Mouse (Mus musculus): ENCODE data around the gene Aasdhppt. TPM values are rescaled to one million over a fixed set of nuclear protein-coding genes. Genes with fewer than 3 reads are reported as not detected.
A peak's percentile ranks its signal among the peaks of the same experiment; 100 is the strongest.

The Aasdhppt gene
- polyA plus RNA-seq, 1 experiment from 2014 or later, result 32.0 TPM

GRCm38 (mm10) chr9:4260746-4261090 is 48.6 kb downstream of the Aasdhppt start:
- WGBS, result 67% methylated on average over 12 of the region's 12 CpGs
- no peaks in the 10 kb centered on the region for H3K36me3 ChIP-seq (replicated peaks)
- no peaks in the 10 kb centered on the region for H3K4me1 ChIP-seq

GRCm38 (mm10) chr9:4259841-4260745 is 49.2 kb downstream of the Aasdhppt start:
- 53% methylated on average over 65 of the region's 65 CpGs for WGBS
- peak overlapping the region; percentile 34 for H3K4me3 ChIP-seq
- H3K36me3 ChIP-seq (replicated peaks), result no peaks in the 10 kb centered on the region
- H3K4me1 ChIP-seq, result no peaks in the 10 kb centered on the region
- H3K27ac ChIP-seq, result no peak overlapping the region
- DNase-seq (ENCODE audit: extremely low spot score, low spot score), result peak; percentile 38
- H3K9me3 ChIP-seq, result peaks cover 26% of the 10 kb centered on the region
- H3K27me3 ChIP-seq (ENCODE audit: poor library complexity, severe bottlenecking), result no peaks in the 10 kb centered on the region

More at GRCm38 (mm10) chr9:4260746-4261090, 48.6 kb downstream of the Aasdhppt start:
- DNase-seq (ENCODE audit: extremely low spot score, low spot score), result no peak
- Histone ChIP-seq H3K9me3 (peaks cover 26% of the 10 kb centered on the region), H3K27me3 (ENCODE audit: poor library complexity, severe bottlenecking) (no peaks in the 10 kb centered on the region), H3K27ac (no peak overlapping the region), H3K4me3 (peak overlapping the region; percentile 34)

GRCm38 (mm10) chr9:4259074-4259473 is 50.2 kb downstream of the Aasdhppt start:
- Histone ChIP-seq H3K27me3 (ENCODE audit: poor library complexity, severe bottlenecking) (no peaks in the 10 kb centered on the region), H3K9me3 (peaks cover 26% of the 10 kb centered on the region), H3K36me3 (replicated peaks) (no peaks in the 10 kb centered on the region), H3K4me1 (no peaks in the 10 kb centered on the region), H3K27ac (no peak overlapping the region), H3K4me3 (no peak overlapping the region)
- 92% methylated on average over 10 of the region's 10 CpGs for WGBS
- no peak for DNase-seq (ENCODE audit: extremely low spot score, low spot score)

Small RNA genes within 50 kb of the gene (microRNA-seq; reads per million reads assigned to microRNA genes)
- not detected for gene Gm22195

Other genes with a start within 250 kb of the Aasdhppt start
- gene Kbtbd3, start 362 bp upstream of the Aasdhppt start, polyA plus RNA-seq (2016; fragmentation: Nextera tagmentation; extraction: Ambion mirVana), result 6.0 and 6.1 TPM in 2 replicates
- 56.9 and 58.5 TPM in 2 replicates for gene Msantd4, start 67.1 kb upstream of the Aasdhppt start, polyA plus RNA-seq (2016; fragmentation: Nextera tagmentation; extraction: Ambion mirVana)